Mouse (Mus musculus): Measurements from ENCODE around the gene C1ql4. TPM values are rescaled to one million over a fixed set of nuclear protein-coding genes. Genes with fewer than 3 reads are reported as not detected.
"Not testable (repeated sequence)": the region's sequence is repeated elsewhere in the genome, so short reads cannot be mapped to it uniquely, and the experiment has no call there.

The C1ql4 gene
- polyA plus RNA-seq, 1 experiment = 0.08 TPM

- Histone ChIP-seq H3K4me1 (replicated peaks; ENCODE audit: control insufficient read depth, insufficient read depth, low read length) (0 out of 2 replicates have a peak, but pooled peaks cover 2% of the 10 kb centered on the region), H3K36me3 (ENCODE audit: control insufficient read depth, insufficient read depth, low read length) (no peaks in the 10 kb centered on the region), H3K4me3 (ENCODE audit: control insufficient read depth, insufficient read depth, low read length) (no peak overlapping the region), H3K27ac (ENCODE audit: control insufficient read depth, insufficient read depth, low read length) (no peak overlapping the region), H3K27me3 (ENCODE audit: control insufficient read depth, insufficient read depth, low read length) (peaks cover under 1% of the 10 kb centered on the region; the same call in 1 of the 2 replicates)
- 39% methylated on average over 13 of the region's 13 CpGs for WGBS
- peak; percentile 35 for DNase-seq
- 0 out of 2 replicates have a peak, but pooled peaks have one; percentile 61 for TF ChIP-seq CTCF (IDR thresholded peaks at IDR 0.05; ENCODE audit: borderline replicate concordance, control insufficient read depth, extremely low read depth, insufficient read depth, low read length, poor library complexity)
- no peak for TF ChIP-seq POLR2A (IDR thresholded peaks at IDR 0.05; ENCODE audit: control insufficient read depth, extremely low read depth, insufficient read depth, low read length, poor library complexity)
Observed at GRCm38 (mm10) chr15:99049473-99050253, 38.0 kb downstream of the C1ql4 start.

- H3K4me1 ChIP-seq (replicated peaks; ENCODE audit: control insufficient read depth, insufficient read depth, low read length); H3K4me3 ChIP-seq (ENCODE audit: control insufficient read depth, insufficient read depth, low read length); H3K27ac ChIP-seq (ENCODE audit: control insufficient read depth, insufficient read depth, low read length); H3K27me3 ChIP-seq (ENCODE audit: control insufficient read depth, insufficient read depth, low read length); DNase-seq; H3K36me3 ChIP-seq (ENCODE audit: control insufficient read depth, insufficient read depth, low read length): not testable (repeated sequence)
- WGBS = 96% methylated on average over 6 of the region's 6 CpGs
Observed at GRCm38 (mm10) chr15:99045734-99046133, 41.9 kb downstream of the C1ql4 start.

- Histone ChIP-seq H3K4me3 (ENCODE audit: control insufficient read depth, insufficient read depth, low read length) (no peak overlapping the region), H3K4me1 (replicated peaks; ENCODE audit: control insufficient read depth, insufficient read depth, low read length) (no peaks in the 10 kb centered on the region), H3K27ac (ENCODE audit: control insufficient read depth, insufficient read depth, low read length) (no peak overlapping the region), H3K27me3 (ENCODE audit: control insufficient read depth, insufficient read depth, low read length) (no peaks in the 10 kb centered on the region), H3K36me3 (ENCODE audit: control insufficient read depth, insufficient read depth, low read length) (no peaks in the 10 kb centered on the region)
- no peak for TF ChIP-seq POLR2A (IDR thresholded peaks at IDR 0.05; ENCODE audit: control insufficient read depth, extremely low read depth, insufficient read depth, low read length, poor library complexity)
- no peak for TF ChIP-seq CTCF (IDR thresholded peaks at IDR 0.05; ENCODE audit: borderline replicate concordance, control insufficient read depth, extremely low read depth, insufficient read depth, low read length, poor library complexity)
- DNase-seq = no peak
- WGBS = 87% methylated on average over 3 of the region's 3 CpGs
Observed at GRCm38 (mm10) chr15:99044854-99045253, 42.8 kb downstream of the C1ql4 start.

GRCm38 (mm10) chr15:99042334-99042733 lies 45.3 kb downstream of the C1ql4 start:
- DNase-seq = no peak
- Histone ChIP-seq H3K36me3 (ENCODE audit: control insufficient read depth, insufficient read depth, low read length) (peaks cover 9% of the 10 kb centered on the region), H3K4me3 (ENCODE audit: control insufficient read depth, insufficient read depth, low read length) (no peak overlapping the region), H3K27ac (ENCODE audit: control insufficient read depth, insufficient read depth, low read length) (no peak overlapping the region), H3K4me1 (replicated peaks; ENCODE audit: control insufficient read depth, insufficient read depth, low read length) (no peaks in the 10 kb centered on the region), H3K27me3 (ENCODE audit: control insufficient read depth, insufficient read depth, low read length) (no peaks in the 10 kb centered on the region)
- WGBS = 93% methylated on average over 5 of the region's 5 CpGs
- TF ChIP-seq CTCF (IDR thresholded peaks at IDR 0.05; ENCODE audit: borderline replicate concordance, control insufficient read depth, extremely low read depth, insufficient read depth, low read length, poor library complexity) (no peak), POLR2A (IDR thresholded peaks at IDR 0.05; ENCODE audit: control insufficient read depth, extremely low read depth, insufficient read depth, low read length, poor library complexity) (no peak)

GRCm38 (mm10) chr15:99040920-99041856 lies 46.4 kb downstream of the C1ql4 start:
- H3K27ac ChIP-seq (ENCODE audit: control insufficient read depth, insufficient read depth, low read length) = no peak overlapping the region
- H3K4me1 ChIP-seq (replicated peaks; ENCODE audit: control insufficient read depth, insufficient read depth, low read length) = no peaks in the 10 kb centered on the region
- no peaks in the 10 kb centered on the region for H3K27me3 ChIP-seq (ENCODE audit: control insufficient read depth, insufficient read depth, low read length)
- no peak overlapping the region for H3K4me3 ChIP-seq (ENCODE audit: control insufficient read depth, insufficient read depth, low read length)
- 84% methylated on average over 21 of the region's 21 CpGs for WGBS
- no peak for TF ChIP-seq POLR2A (IDR thresholded peaks at IDR 0.05; ENCODE audit: control insufficient read depth, extremely low read depth, insufficient read depth, low read length, poor library complexity)
- TF ChIP-seq CTCF (IDR thresholded peaks at IDR 0.05; ENCODE audit: borderline replicate concordance, control insufficient read depth, extremely low read depth, insufficient read depth, low read length, poor library complexity) = no peak
- no peak for DNase-seq
- peaks cover 14% of the 10 kb centered on the region for H3K36me3 ChIP-seq (ENCODE audit: control insufficient read depth, insufficient read depth, low read length)

GRCm38 (mm10) chr15:99039996-99040919 lies 47.4 kb downstream of the C1ql4 start:
- DNase-seq = no peak
- Histone ChIP-seq H3K27ac (ENCODE audit: control insufficient read depth, insufficient read depth, low read length) (no peak overlapping the region), H3K27me3 (ENCODE audit: control insufficient read depth, insufficient read depth, low read length) (no peaks in the 10 kb centered on the region), H3K4me1 (replicated peaks; ENCODE audit: control insufficient read depth, insufficient read depth, low read length) (no peaks in the 10 kb centered on the region), H3K4me3 (ENCODE audit: control insufficient read depth, insufficient read depth, low read length) (no peak overlapping the region), H3K36me3 (ENCODE audit: control insufficient read depth, insufficient read depth, low read length) (peaks cover 23% of the 10 kb centered on the region)
- no peak for TF ChIP-seq CTCF (IDR thresholded peaks at IDR 0.05; ENCODE audit: borderline replicate concordance, control insufficient read depth, extremely low read depth, insufficient read depth, low read length, poor library complexity)
- no peak for TF ChIP-seq POLR2A (IDR thresholded peaks at IDR 0.05; ENCODE audit: control insufficient read depth, extremely low read depth, insufficient read depth, low read length, poor library complexity)
- 82% methylated on average over 26 of the region's 26 CpGs for WGBS

Measured in thymus, adult 2 months (tissue).